Mouse (Mus musculus) spleen, adult 2 months (tissue): ENCODE measurements around the gene Stk11. TPM values are rescaled to one million over a fixed set of nuclear protein-coding genes. Genes with fewer than 3 reads are reported as not detected.

Experiments used
- DNase-seq, 2 experiments: peaks; one replicate each; pipeline versions ENCODE4 v3.0.0 to v3.0.0-alpha.2; 2012 to 2021; ENCODE audit warnings: low spot score in 2 of 2, low read depth in 1 of 2
- H3K27ac ChIP-seq: fragments of 200-500 bp; 2 replicates; pipeline ENCODE4 v1.5.1; 2012; ENCODE audit warnings: low read length, inconsistent platforms; ENCODE audit not compliant: insufficient read depth
- H3K27me3 ChIP-seq: fragments of 200-500 bp; 2 replicates; pipeline ENCODE4 v1.6.1; 2012; ENCODE audit warnings: mild to moderate bottlenecking, moderate library complexity, low read length, inconsistent platforms; ENCODE audit not compliant: control insufficient read depth, insufficient read depth
- H3K36me3 ChIP-seq: fragments of 200-500 bp; 2 replicates; pipeline ENCODE4 v1.6.1; 2012; ENCODE audit warnings: mild to moderate bottlenecking, low read length, inconsistent platforms; ENCODE audit not compliant: control insufficient read depth, insufficient read depth
- H3K4me1 ChIP-seq: fragments of 200-500 bp; 2 replicates; pipeline ENCODE4 v1.6.1; 2011; ENCODE audit warnings: inconsistent platforms; ENCODE audit not compliant: control insufficient read depth, insufficient read depth, insufficient read length
- H3K4me3 ChIP-seq: fragments of 200-500 bp; 2 replicates; pipeline ENCODE4 v1.5.1; 2011; ENCODE audit warnings: mild to moderate bottlenecking, inconsistent platforms; ENCODE audit not compliant: insufficient read depth, insufficient read length; ENCODE audit errors: extremely low read depth
- CTCF ChIP-seq: fragments of 200-500 bp; IDR thresholded peaks from 2 replicates; pipeline ENCODE4 v1.5.1; 2011; ENCODE audit warnings: mild to moderate bottlenecking, inconsistent platforms; ENCODE audit not compliant: insufficient read depth, insufficient read length, insufficient replicate concordance; ENCODE audit errors: extremely low read depth
- POLR2A ChIP-seq: fragments of 200-500 bp; IDR thresholded peaks from 2 replicates; pipeline ENCODE4 v1.6.1; 2011; ENCODE audit warnings: low read depth, low read length, inconsistent platforms
- WGBS: fragments of 180-500 bp; shearing (Covaris S2); methylation state at CpG from one replicate; pipeline ENCODE4 v1.1.7; 2018; 5-methylcytosine and 5-hydroxymethylcytosine counted together
- polyA plus RNA-seq: library from polyadenylated mRNA; depleted of rRNA; stranded (reverse); fragments of >200 nt; gene quantifications from 2 replicates; pipeline ENCODE4 v1.2.3, GENCODE M21; 2012

Gene Stk11
- polyA plus RNA-seq, 1 experiment = 120 TPM

DNA sequence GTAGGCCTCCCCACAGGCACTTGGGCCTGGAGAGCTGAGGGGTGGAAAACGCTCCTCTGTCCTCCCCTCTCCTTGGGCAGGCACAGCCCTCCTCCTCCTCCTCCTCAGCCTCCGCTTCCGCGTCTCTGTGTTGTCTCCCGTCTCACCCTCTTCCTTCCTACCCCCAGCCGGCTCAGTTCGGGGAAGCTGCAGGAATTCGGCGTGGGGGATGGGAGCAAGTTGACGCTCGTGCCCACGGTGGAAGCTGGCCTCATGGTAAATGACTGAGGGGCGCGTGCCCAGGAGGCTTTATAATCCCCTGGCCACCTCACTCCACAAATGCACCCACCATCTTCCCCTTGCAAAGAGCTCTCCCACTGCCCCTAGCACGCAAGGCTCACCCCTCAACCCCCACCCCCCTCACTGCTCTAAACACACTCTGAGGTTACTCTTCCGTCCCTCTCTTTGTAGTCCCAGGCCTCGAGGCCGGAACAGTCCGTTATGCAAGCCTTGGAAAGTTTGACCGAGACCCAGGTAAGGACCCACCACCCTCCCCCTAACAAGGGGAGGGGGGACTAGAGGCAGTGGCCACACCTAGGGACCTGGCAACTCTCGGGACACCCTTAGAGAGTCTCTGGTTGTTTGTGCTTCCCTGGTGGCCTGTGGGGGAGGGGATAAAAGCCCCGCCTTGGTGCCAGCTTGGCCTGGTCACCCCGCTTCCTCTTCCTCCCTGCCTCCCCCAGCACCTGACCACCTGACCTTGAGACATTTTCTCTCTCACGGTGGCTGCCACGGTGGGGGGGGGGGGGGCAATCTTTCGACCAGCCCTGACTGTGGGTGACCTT is 35.8 kb downstream of the Stk11 start:
- H3K27me3 ChIP-seq = no peaks in the 10 kb centered on the region
- WGBS = 2% methylated on average over 25 of the region's 26 CpGs
- peak overlapping the region; percentile 77 for H3K4me3 ChIP-seq
- H3K4me1 ChIP-seq = peaks cover 28% of the 10 kb centered on the region
- peak in 1 of 2 experiments; percentile 79 for DNase-seq
- no peak for TF ChIP-seq CTCF
- TF ChIP-seq POLR2A = peak; percentile 13; the same call in 1 of the 2 replicates
- peaks cover 46% of the 10 kb centered on the region for H3K36me3 ChIP-seq
- H3K27ac ChIP-seq = peak overlapping the region; percentile 96

DNA sequence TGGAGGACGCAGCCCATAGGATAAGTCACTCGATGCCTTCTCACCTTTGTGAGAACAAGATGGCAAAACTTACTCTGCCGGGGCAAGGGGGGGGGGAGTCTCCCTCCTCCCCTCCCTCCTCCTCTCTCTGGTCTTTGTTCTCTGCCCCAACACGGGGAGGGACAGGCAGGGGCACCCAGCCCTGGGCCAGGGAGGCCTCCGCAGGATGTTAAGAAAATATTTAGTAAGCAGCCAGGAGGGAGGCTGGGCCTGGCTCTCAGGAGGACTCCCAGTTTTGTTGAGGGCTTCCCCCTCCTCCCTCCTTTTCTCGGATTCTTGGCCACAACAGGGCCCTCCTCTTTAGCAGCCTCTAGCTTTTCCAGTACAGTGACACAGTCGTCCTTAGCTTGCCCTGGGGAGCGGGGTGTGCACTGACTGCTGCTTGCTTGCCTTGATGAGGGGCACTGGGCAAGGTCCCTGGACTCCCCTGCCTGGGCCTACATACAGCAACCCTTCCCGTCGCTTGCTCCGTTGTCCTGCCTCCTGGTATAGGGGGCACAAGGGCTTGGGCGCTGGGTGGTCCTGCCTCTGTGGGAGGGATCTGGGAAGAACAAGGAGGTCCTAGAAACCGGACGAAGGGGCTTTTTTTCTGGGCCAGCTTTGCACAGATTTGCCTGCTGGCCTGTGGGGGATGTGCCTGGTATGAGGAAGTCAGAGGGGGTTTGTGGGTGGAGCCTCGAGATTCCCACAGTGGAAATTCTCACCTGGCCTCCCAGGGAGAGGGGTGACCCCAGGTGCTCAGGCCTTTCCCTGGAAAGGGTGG is 36.7 kb downstream of the Stk11 start:
- Histone ChIP-seq H3K4me1 (peaks cover 32% of the 10 kb centered on the region), H3K4me3 (peak overlapping the region; percentile 77; the same call in 1 of the 2 replicates), H3K27me3 (no peaks in the 10 kb centered on the region), H3K27ac (peak overlapping the region; percentile 96), H3K36me3 (peaks cover 54% of the 10 kb centered on the region)
- peak in 1 of 2 experiments; percentile 51 for DNase-seq
- TF ChIP-seq CTCF (no peak), POLR2A (no peak)
- 18% methylated on average over 15 of the region's 15 CpGs for WGBS

DNA sequence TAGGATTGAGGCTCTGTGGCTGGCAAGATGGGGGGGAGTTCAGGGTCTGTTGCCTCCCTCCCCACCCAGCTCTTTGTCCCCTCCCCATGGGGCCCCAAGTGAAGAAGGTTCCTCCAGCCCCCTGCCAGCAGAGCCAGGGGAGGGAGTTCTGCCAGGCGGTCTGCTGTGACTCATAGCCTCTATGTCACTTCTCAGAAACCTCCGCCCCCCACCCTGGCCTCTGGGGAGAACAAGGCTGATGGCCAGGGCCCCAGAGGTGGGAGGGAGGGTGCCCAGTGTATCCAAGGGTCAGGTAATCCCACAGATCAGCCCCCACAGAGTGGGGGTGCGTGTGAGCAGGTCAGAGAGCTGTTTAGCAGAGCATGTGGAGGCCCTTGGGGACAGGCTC is 37.3 kb downstream of the Stk11 start:
- H3K4me1 ChIP-seq = peaks cover 31% of the 10 kb centered on the region

DNA sequence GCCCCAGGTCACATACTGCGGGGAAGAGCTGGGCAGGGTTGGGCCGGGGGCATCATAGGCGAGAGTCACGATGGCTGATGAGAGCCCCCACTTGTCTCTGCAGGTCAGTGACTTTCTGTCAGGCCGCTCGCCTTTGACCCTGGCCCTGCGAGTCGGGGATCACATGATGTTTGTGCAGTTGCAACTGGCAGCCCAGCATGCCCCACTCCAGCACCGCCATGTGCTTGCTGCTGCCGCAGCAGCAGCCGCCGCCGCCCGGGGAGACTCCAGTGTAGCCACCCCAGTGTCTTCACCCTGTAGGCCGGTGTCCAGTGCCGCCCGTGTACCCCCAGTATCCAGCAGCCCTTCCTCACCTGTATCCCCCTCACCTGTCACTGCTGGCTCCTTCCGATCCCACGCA is 38.1 kb downstream of the Stk11 start:
- 0 out of 2 replicates have a peak overlapping the region, but pooled peaks have one; percentile 96 for H3K27ac ChIP-seq
- H3K27me3 ChIP-seq = no peaks in the 10 kb centered on the region
- DNase-seq = no peak
- peaks cover 30% of the 10 kb centered on the region for H3K4me1 ChIP-seq
- TF ChIP-seq POLR2A (no peak), CTCF (no peak)
- WGBS = 91% methylated on average over 19 of the region's 19 CpGs
- peaks cover 54% of the 10 kb centered on the region for H3K36me3 ChIP-seq
- no peak overlapping the region for H3K4me3 ChIP-seq

More for the DNA sequence above, 37.3 kb downstream of the Stk11 start:
- peak overlapping the region; percentile 96 for H3K27ac ChIP-seq
- peak overlapping the region; percentile 77; the same call in 1 of the 2 replicates for H3K4me3 ChIP-seq
- DNase-seq = peak in 1 of 2 experiments; percentile 56
- peaks cover 54% of the 10 kb centered on the region for H3K36me3 ChIP-seq
- WGBS = 32% methylated on average over 3 of the region's 3 CpGs
- no peaks in the 10 kb centered on the region for H3K27me3 ChIP-seq
- no peak for TF ChIP-seq POLR2A
- TF ChIP-seq CTCF = no peak

DNA sequence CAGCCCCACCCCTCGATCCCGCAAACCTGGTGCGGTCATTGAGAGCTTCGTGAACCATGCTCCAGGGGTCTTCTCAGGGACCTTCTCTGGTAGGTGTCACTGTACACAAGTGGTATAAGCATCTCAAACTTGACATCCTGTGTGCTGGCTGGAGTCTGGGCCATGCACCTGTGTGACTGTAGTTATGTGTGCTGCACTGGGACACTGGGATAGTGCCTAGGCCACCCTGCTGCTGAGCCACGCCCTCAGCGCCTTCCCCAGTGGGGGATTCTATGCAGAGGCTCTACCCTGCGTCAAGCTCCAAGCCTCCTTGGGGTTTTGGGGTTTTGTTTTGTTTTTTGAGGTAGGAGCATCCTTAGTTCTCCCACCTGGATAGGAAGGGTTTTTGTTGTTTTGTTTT is 38.8 kb downstream of the Stk11 start:
- 94% methylated on average over 7 of the region's 7 CpGs for WGBS

DNA sequence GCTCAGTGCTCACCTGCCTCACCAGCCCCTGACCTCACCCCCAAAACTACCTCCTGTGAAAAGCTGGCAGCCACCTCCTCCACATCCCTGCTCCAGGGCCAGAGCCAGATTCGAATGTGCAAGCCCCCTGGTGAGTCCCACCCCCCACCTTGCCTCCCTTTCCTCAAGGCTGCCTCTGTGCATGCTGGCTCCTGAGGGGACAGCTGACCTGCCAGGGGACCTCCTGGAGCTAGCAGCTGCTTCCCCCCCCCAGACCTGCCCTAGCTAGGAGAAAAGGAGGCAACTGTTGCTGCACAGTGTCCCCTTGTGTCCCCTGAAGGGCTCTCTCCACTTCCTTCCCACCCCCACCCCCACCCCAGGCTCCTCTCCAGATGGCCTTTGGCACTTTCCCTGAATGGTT is 39.7 kb downstream of the Stk11 start:
- no peak for TF ChIP-seq POLR2A
- TF ChIP-seq CTCF = no peak
- WGBS = 86% methylated on average over 1 of the region's 1 CpGs
- H3K36me3 ChIP-seq = peaks cover 54% of the 10 kb centered on the region

More for the DNA sequence above, 38.8 kb downstream of the Stk11 start:
- peaks cover 37% of the 10 kb centered on the region for H3K4me1 ChIP-seq
- DNase-seq = no peak
- TF ChIP-seq CTCF (no peak), POLR2A (no peak)
- no peak overlapping the region for H3K4me3 ChIP-seq
- peaks cover 54% of the 10 kb centered on the region for H3K36me3 ChIP-seq
- 0 out of 2 replicates have a peak overlapping the region, but pooled peaks have one; percentile 4 for H3K27ac ChIP-seq
- H3K27me3 ChIP-seq = no peaks in the 10 kb centered on the region

More for the DNA sequence above, 39.7 kb downstream of the Stk11 start:
- Histone ChIP-seq H3K27ac (peak overlapping the region; percentile 33; the same call in 1 of the 2 replicates), H3K4me3 (no peak overlapping the region), H3K4me1 (peaks cover 41% of the 10 kb centered on the region), H3K27me3 (no peaks in the 10 kb centered on the region)
- DNase-seq = no peak
